Mouse (Mus musculus) cerebellum, postnatal 4 days (tissue): ENCODE measurements around the gene Gfm2.

Source experiments
- DNase-seq, 2 experiments: peaks; one replicate each; pipeline ENCODE4 v3.0.0; 2022; ENCODE audit warnings: low spot score in 2 of 2, mixed read lengths in 1 of 2

The Gfm2 gene

GRCm38 (mm10) chr13:97187693-97188092 is 50.0 kb downstream of the Gfm2 start:
- DNase-seq, result no peak

- DNase-seq, result no peak
These were observed 54.9 kb downstream of the Gfm2 start for GRCm38 (mm10) chr13:97192649-97193048.

GRCm38 (mm10) chr13:97193420-97193819 is 55.7 kb downstream of the Gfm2 start:
- DNase-seq, result peak; percentile 39 to 76

GRCm38 (mm10) chr13:97196186-97196924 is 58.6 kb downstream of the Gfm2 start:
- no peak for DNase-seq

- no peak for DNase-seq
These were observed 59.1 kb downstream of the Gfm2 start for GRCm38 (mm10) chr13:97196925-97197218.

- DNase-seq, result peak; percentile 69 to 81
These were observed 60.3 kb downstream of the Gfm2 start, which contains the start of gene Hexb for GRCm38 (mm10) chr13:97197932-97198562. Hexb (minus strand) TSS chr13:97198357.

GRCm38 (mm10) chr13:97199123-97199522 is 61.4 kb downstream of the Gfm2 start:
- DNase-seq, result no peak

- DNase-seq, result no peak
These were observed 63.3 kb downstream of the Gfm2 start for GRCm38 (mm10) chr13:97201076-97201475.

- DNase-seq, result no peak
These were observed 64.2 kb downstream of the Gfm2 start for GRCm38 (mm10) chr13:97201896-97202295.

- peak; percentile 58 to 82 for DNase-seq
These were observed 67.4 kb downstream of the Gfm2 start for GRCm38 (mm10) chr13:97205052-97205701.

GRCm38 (mm10) chr13:97206046-97206445 is 68.3 kb downstream of the Gfm2 start:
- DNase-seq, result no peak

GRCm38 (mm10) chr13:97207472-97208111 is 69.9 kb downstream of the Gfm2 start:
- DNase-seq, result no peak

- DNase-seq, result no peak
These were observed 70.4 kb downstream of the Gfm2 start for GRCm38 (mm10) chr13:97208112-97208478.

GRCm38 (mm10) chr13:97208500-97209010 is 70.8 kb downstream of the Gfm2 start:
- DNase-seq, result no peak

GRCm38 (mm10) chr13:97214583-97215268 is 77.0 kb downstream of the Gfm2 start:
- no peak for DNase-seq

GRCm38 (mm10) chr13:97215563-97215962 is 77.8 kb downstream of the Gfm2 start:
- no peak for DNase-seq

GRCm38 (mm10) chr13:97216196-97216595 is 78.5 kb downstream of the Gfm2 start:
- DNase-seq, result no peak

GRCm38 (mm10) chr13:97220022-97220421 is 82.3 kb downstream of the Gfm2 start:
- DNase-seq, result no peak

- no peak for DNase-seq
These were observed 86.1 kb downstream of the Gfm2 start for GRCm38 (mm10) chr13:97223856-97224255.

- no peak for DNase-seq
These were observed 86.7 kb downstream of the Gfm2 start for GRCm38 (mm10) chr13:97224341-97224982.

- DNase-seq, result no peak
These were observed 87.4 kb downstream of the Gfm2 start for GRCm38 (mm10) chr13:97225130-97225529.
